Mouse (Mus musculus) heart, postnatal 0 days (tissue): ENCODE data around the gene Tns1.

ENCODE experiments used
- CTCF ChIP-seq: IDR thresholded peaks from 2 replicates; pipeline ENCODE4 v1.5.1; 2016; ENCODE audit warnings: antibody characterized with exemption, control low read depth, low read depth
- EP300 ChIP-seq: IDR thresholded peaks from 2 replicates; pipeline ENCODE4 v1.6.1; 2016; ENCODE audit warnings: antibody characterized with exemption, low read depth

GRCm38 (mm10) chr1:74035912-74036489 is 88.2 kb downstream of the Tns1 start:
- TF ChIP-seq CTCF (no peak), EP300 (no peak)
